Mouse (Mus musculus): ENCODE data around the gene Ube2v1.

GRCm38 (mm10) chr2:167630421-167630820 lies 1.5 kb downstream of the Ube2v1 start:
- TF ChIP-seq POLR2A (IDR thresholded peaks at IDR 0.05; ENCODE audit: borderline replicate concordance, extremely low read depth, low read depth, low read length) (no peak), CTCF (IDR thresholded peaks at IDR 0.05; ENCODE audit: insufficient read depth, low read length) (no peak)

All from lung, adult 2 months (tissue).